Mouse (Mus musculus) heart, postnatal 10 days (tissue): ENCODE results near the gene Olfr1329. TPM values are rescaled to one million over a fixed set of nuclear protein-coding genes. Genes with fewer than 3 reads are reported as not detected.
"Not testable (repeated sequence)": the region's sequence is repeated elsewhere in the genome, so short reads cannot be mapped to it uniquely, and the experiment has no call there.

Source experiments
- DNase-seq, 2 experiments: peaks; one replicate each; pipeline ENCODE4 v3.0.0; 2021
- intact Hi-C: fragments of 180-260 bp; cut with DNase I; formaldehyde crosslinking; loops from one replicate; pipeline ENCODE4 v1.15.1; 2025
- total RNA-seq, 2 experiments: library from RNA; stranded (reverse); gene quantifications; 2 replicates each; pipeline ENCODE4 v1.2.3; 2021

Olfr1329 gene
- not detected for total RNA-seq

- DNase-seq, intact Hi-C loops: not testable (repeated sequence)
Observed at GRCm38 (mm10) chr4:118917365-118917764, at the start of gene Olfr1329. Gene Olfr1329, minus strand, starts transcription at chr4:118917465.

- intact Hi-C loops = no loop called here
- DNase-seq = peak; percentile 14 to 16
Observed at GRCm38 (mm10) chr4:118961141-118961628, 43.9 kb upstream of the Olfr1329 start, which contains the start of gene Lao1. Gene Lao1, plus strand, starts transcription at chr4:118961578.

- no peak for DNase-seq
- intact Hi-C loops = no loop called here
Observed at GRCm38 (mm10) chr4:118958812-118959211, 41.5 kb upstream of the Olfr1329 start.

- intact Hi-C loops = no loop called here
Observed at GRCm38 (mm10) chr4:118938512-118938911, 21.2 kb upstream of the Olfr1329 start, which contains the start of gene Olfr1328. Gene Olfr1328, minus strand, starts transcription at chr4:118938612.

GRCm38 (mm10) chr4:118931326-118931725, 14.1 kb upstream of the Olfr1329 start:
- DNase-seq, intact Hi-C loops: not testable (repeated sequence)

More at GRCm38 (mm10) chr4:118938512-118938911, 21.2 kb upstream of the Olfr1329 start, which contains the start of gene Olfr1328:
- DNase-seq = no peak

GRCm38 (mm10) chr4:118901981-118902380, 15.3 kb downstream of the Olfr1329 start:
- intact Hi-C loops = no loop called here
- no peak for DNase-seq

- intact Hi-C loops = no loop called here
- no peak for DNase-seq
Observed at GRCm38 (mm10) chr4:118888297-118888696, 29.0 kb downstream of the Olfr1329 start, which contains the start of gene Olfr1330. Gene Olfr1330, plus strand, starts transcription at chr4:118888597.

- DNase-seq = peak; percentile 7 to 33
Observed at GRCm38 (mm10) chr4:118867566-118867965, 49.7 kb downstream of the Olfr1329 start.

More at GRCm38 (mm10) chr4:118867566-118867965, 49.7 kb downstream of the Olfr1329 start:
- intact Hi-C loops = no loop called here

Other genes starting within 250 kb of the Olfr1329 start
- gene Olfr1342, start 224.7 kb downstream of the Olfr1329 start, total RNA-seq = not detected
- gene Olfr1341, start 213.9 kb downstream of the Olfr1329 start, total RNA-seq = not detected
- not detected for gene Olfr1340, start 197.3 kb downstream of the Olfr1329 start, total RNA-seq
- not detected for gene Olfr1339, start 185.3 kb downstream of the Olfr1329 start, total RNA-seq
- gene Olfr1338, start 158.7 kb downstream of the Olfr1329 start, total RNA-seq = not detected
- gene Olfr1337, start 134.9 kb downstream of the Olfr1329 start, total RNA-seq = not detected
- gene Olfr1335, start 107.5 kb downstream of the Olfr1329 start, total RNA-seq = not detected
- not detected for gene Olfr1333, start 81.2 kb downstream of the Olfr1329 start, total RNA-seq
- gene Olfr1331, start 52.8 kb downstream of the Olfr1329 start, total RNA-seq = not detected
- not detected for gene Olfr1330, start 28.9 kb downstream of the Olfr1329 start, total RNA-seq
- gene Olfr1328, start 21.1 kb upstream of the Olfr1329 start, total RNA-seq = not detected
- under 1 TPM in 1 of 2 experiments, not detected in 1; 0.38 TPM for gene Lao1, start 44.1 kb upstream of the Olfr1329 start, total RNA-seq
- 1 to 10 TPM; 5.1 to 7.7 TPM for gene Slc2a1, start 191.2 kb upstream of the Olfr1329 start, total RNA-seq